Mouse (Mus musculus): ENCODE data around the gene Vps8.
A peak's percentile ranks its signal among the peaks of the same experiment; 100 is the strongest.

Gene Vps8

DNA sequence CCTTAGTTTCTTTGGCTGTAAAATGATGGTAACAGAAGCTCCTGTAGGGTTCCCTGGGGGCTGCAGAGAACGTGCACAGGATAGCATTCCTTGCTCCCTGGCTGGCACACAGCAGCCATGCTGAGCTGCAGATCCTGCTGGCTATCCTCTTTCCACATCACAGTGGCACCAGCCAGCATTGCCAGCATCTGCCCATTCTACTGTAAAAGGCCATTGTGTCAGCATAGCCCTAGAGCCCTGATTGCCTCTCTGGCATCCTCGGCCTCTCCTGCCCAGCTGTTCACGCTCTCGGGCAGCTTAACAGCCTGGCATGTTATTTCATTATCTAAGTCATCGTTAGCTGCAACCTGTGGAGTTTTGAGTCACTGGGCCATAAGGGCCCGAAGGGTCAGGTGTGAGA, 204.3 kb downstream of the Vps8 start:
- DNase-seq (ENCODE audit: low read depth, low spot score), result no peak

DNA sequence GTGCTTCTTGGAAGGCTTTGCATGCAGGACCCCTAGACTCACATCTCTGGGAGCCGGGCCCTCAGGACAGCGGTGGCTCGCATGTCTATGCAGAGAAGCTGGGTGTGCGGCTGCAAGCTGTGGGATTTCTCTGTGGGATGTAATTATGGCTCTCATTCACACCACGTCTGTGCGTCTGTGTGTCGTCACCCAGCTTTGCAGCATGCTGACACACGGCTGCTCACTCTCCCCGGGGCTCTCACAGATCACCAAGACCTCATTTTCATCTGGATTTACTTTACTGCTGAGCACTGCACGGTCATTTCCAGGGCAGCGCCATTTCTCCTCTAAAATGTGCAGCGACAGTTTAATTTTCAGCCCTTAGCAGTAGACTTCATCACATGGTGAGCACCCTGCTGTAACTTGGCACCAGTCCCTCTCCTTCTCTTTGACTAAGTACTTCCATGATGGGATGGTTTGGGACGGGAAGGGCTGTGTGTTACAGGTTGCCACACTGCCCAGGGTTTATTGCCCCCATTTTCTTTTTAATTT, 205.2 kb downstream of the Vps8 start:
- DNase-seq (ENCODE audit: low read depth, low spot score), result peak; percentile 35

DNA sequence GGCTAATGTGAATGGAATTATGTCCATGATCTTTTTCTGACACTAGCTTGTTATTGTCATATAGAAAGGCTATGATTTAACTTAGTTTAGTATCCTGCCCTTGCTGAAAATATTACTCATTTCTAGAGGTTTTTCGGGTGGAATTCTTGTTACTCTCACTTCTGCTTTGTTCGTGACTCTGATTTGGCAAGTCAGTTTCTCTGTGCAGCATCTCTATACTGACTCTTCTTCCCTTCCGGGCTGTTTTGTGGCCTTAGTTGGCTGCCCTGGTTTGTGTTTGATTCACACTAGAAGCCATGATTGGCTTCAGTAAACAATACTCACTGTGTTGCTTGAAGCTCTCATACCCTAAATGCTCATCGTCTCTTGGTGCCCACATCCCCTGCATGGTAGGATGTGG, 207.7 kb downstream of the Vps8 start:
- DNase-seq (ENCODE audit: low read depth, low spot score), result no peak

- no peak for DNase-seq (ENCODE audit: low read depth, low spot score)
These were observed 208.9 kb downstream of the Vps8 start for GRCm38 (mm10) chr16:21631815-21632222.

GRCm38 (mm10) chr16:21634460-21634859, 211.5 kb downstream of the Vps8 start:
- DNase-seq (ENCODE audit: low read depth, low spot score), result no peak

- DNase-seq (ENCODE audit: low read depth, low spot score), result no peak
These were observed 213.4 kb downstream of the Vps8 start for GRCm38 (mm10) chr16:21636156-21636853.

DNA sequence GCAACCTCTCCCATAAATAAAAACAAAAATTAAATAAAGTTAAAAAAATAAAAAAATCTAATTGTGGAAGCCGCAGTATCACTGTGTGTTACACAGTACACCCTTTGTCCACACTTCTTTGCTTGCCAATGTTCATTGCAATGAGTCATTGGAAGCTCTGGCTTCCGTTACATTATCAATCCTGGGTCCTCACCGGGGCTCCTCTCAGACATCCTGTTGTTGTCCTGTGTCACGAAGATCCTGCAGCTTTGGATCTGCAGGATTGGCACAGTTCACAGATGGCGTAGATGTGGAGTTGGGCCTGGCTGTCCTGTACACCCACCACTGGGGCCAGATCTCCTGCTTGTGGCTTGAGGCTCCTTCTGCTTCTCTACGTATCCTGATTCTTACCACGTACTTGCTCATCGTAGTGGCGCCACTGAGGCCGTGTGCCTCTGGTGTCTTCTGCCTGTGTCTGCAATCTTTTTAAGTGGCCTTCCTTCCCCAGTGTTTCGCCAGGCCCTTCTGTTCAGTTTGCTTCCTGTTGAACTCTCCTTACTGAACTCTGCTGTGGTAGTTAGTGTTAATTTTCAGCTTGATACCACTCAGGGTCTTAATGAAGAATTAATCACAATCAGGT, 214.4 kb downstream of the Vps8 start:
- DNase-seq (ENCODE audit: low read depth, low spot score), result no peak

- DNase-seq (ENCODE audit: low read depth, low spot score), result no peak
These were observed 218.0 kb downstream of the Vps8 start for GRCm38 (mm10) chr16:21640766-21641499.

DNA sequence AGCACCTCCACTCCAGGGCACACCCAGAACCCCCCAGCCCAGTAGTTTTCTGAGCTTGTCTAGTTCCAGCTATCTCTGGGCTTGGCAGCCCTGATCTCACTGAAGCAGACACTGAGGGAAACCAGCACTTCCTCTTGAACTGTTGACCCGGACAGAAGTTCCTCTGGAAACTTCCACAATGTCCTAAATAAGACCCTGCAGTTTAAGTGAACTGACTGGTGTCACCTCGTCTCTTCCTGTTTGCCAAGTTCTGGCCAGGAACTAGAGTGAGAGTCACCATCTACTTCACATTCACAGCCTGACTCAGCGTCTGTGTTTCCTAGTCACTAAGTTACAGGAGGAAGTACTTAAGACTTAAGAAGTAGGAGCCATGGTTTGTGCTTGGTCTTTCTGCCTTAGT, 219.0 kb downstream of the Vps8 start:
- no peak for DNase-seq (ENCODE audit: low read depth, low spot score)

DNA sequence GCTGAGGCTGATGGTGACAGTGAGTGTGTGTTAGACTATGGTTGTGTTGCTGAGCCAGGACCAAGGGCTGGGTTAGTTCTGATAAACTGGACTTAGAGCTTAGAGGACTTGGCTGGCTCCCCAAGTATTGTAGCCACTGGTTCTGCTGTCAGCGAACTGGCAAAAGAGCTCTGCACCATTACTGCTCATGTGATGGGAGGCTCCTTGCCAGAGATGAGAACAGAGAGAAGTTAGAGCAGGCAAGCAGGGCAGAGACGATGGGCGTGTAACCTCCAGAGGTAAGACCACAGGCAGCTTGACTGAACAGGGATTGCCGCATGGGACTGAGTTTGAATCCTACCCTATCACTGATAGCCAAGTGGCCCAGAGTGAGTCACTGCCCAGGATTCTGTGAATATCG, 220.0 kb downstream of the Vps8 start:
- no peak for DNase-seq (ENCODE audit: low read depth, low spot score)

DNA sequence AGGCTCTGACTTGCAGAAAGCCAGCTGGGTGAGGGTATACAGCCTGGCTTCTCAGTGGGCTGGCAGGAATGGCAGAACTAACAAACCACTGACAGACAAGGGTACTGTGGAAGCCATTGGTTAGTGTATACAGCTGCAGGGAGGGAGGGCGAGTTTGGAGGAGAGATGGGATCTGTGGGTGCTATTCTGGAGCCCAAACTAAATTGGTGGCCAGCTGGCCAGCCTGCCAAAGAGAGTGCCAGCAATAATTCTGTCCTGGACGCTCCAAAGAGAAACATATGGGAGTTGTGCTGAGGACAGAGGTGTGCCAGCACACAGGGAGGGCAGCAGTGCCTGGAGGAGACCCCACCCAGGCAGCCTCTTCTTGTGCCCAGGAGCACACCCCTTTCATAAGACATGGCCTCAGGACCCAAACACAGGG, 220.7 kb downstream of the Vps8 start:
- DNase-seq (ENCODE audit: low read depth, low spot score), result no peak

DNA sequence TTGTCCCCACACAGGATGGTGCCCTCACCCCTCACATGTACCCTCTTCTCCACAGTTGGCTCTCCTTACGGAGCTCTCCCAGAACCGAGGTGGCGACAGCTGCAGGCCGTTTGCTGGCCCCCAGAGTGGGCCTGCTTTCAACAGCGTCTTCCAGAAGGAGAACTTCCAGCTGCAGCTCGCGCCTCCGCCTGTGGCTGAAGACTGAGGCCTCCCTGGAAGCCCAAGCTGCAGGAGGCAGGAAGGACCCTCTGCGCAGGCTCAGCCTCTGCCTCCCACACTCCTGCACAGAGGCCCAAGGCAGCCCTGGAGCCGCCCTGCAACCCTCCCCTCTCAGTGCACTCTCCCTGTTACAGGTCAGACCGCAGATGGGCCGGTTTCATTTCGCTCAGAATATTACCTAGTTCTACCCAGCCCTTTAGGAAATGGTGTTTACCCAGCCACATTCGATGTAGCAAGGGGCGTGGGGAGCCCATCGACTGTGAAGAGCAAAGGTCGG, 221.2 kb downstream of the Vps8 start:
- DNase-seq (ENCODE audit: low read depth, low spot score), result peak; percentile 25

DNA sequence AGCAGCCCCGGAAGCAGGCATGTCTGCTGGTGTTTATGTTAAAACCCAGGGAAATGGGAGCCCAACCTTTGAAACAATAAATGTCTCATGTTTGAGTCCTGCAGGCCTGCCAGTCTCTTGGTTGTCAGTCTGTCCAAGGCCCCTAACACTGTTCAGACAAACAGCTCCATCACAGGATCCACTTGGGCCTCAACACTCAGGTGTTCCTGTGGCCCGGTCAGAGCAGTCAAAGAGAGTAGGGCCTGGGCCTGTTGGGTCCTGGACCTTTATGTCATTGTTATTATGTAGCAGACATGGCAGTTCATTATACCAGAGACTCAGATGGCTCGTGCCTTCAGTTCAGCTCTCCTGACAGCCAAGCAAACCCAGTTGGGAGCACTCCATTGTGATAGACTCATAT, 221.7 kb downstream of the Vps8 start:
- no peak for DNase-seq (ENCODE audit: low read depth, low spot score)

DNA sequence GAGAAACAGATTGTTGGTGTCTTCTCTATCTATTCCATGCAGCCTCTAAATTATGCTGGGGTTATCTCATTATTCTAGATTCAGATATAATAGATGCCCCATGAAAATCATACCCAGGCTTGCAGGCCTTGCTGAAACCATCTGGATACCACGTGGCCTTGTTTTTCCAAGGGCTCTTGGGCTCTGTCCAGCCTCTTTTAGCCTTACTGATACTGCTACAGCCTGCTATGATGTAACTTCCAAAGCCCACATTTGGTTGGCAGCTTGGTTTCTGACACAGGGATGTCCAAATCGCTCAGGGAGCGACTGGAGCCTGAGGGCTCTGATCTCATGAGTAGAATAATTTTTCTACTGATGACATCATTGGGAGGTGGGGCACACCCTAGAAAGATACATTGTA, 223.0 kb downstream of the Vps8 start:
- DNase-seq (ENCODE audit: low read depth, low spot score), result no peak

GRCm38 (mm10) chr16:21646496-21646895, 223.6 kb downstream of the Vps8 start:
- DNase-seq (ENCODE audit: low read depth, low spot score), result no peak

- no peak for DNase-seq (ENCODE audit: low read depth, low spot score)
These were observed 225.9 kb downstream of the Vps8 start for GRCm38 (mm10) chr16:21648800-21649199.

GRCm38 (mm10) chr16:21650289-21650688, 227.4 kb downstream of the Vps8 start:
- DNase-seq (ENCODE audit: low read depth, low spot score), result no peak

DNA sequence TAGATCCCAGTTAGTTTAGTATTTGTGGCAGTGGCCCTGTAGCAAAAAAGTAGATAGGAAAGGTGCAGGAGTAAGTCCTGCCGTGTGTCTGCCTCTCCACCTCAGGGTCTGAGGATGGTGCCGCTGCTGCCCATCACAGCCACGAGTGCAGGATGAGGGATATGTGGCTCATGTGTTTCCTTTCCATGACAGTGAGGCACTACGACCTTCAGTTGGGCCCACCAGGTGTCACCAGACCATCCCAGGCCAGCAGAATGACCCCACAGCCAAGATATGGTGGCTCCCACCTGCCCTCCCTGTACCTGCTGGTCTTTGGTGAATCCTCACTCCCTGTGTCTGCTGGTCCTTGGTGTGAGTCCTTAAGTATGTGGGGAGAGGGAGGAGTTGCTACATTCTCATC, 228.2 kb downstream of the Vps8 start:
- no peak for DNase-seq (ENCODE audit: low read depth, low spot score)

DNA sequence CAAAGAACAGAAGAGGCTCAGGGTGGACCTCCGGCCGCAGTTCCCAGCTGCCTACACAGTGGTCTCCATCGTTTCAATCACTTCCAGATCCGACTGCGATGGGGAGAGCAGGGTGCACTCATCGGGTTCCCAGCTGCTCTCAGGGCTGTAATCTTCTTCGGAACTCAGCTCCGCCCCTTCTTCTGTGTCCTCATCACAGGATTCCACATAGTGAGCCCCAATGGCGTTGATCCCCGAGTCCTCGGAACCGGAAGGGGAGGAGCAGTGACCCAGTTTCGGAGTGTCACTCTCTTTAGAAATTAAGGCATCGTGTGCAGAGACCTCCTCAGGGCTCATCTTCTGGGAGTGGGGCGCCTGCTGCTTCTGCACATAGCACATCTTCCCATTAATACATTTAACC, 230.2 kb downstream of the Vps8 start:
- no peak for DNase-seq (ENCODE audit: low read depth, low spot score)

- no peak for DNase-seq (ENCODE audit: low read depth, low spot score)
These were observed 231.5 kb downstream of the Vps8 start for GRCm38 (mm10) chr16:21654384-21654783.

DNA sequence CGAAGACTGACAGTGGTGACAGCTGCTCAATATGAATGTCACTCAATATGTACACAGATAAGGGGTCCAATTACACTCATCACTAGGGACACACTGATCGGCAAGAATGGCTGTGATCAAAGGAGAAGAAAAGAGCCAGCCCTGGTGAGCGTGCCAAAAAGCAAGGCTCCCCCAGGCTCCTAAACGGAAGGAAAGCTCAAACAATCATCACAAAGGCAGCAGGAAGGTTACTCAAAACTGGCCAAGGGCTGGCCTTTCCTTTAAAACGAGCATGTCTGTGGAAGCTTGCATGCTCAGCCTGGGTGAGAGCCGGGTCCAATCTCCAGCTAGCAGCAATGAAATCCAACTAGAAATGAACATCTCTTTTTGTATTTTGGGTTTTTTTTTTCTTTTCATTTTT, 232.4 kb downstream of the Vps8 start:
- no peak for DNase-seq (ENCODE audit: low read depth, low spot score)

DNA sequence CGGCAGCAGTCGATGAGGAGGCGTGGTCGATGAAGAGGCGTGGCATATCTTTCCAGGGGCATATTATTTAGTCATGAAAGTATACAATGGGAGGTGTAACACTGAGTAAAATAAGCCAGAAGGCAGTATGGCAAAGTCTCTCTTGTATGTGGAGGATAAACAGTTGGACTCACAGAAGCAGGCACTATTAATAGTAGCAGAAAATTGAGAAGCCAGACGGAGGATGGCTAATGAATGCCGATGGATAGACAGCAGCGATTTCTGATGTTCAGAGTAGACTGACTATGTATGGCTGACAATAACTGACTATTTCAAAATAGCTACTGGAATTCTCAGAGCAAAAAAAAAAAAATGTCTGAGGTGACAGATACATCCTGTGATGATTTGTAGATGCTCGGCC, 233.0 kb downstream of the Vps8 start:
- DNase-seq (ENCODE audit: low read depth, low spot score), result no peak

All from forelimb bud, embryonic 11.5 days (tissue).